Mouse (Mus musculus) G1E (cell line): ENCODE measurements around the gene Tmtc2. TPM values are rescaled to one million over a fixed set of nuclear protein-coding genes. Genes with fewer than 3 reads are reported as not detected.

ENCODE experiments used
- ATAC-seq: 2 replicates; pipeline ENCODE4 v1.8.0; 2016; ENCODE audit warnings: mild to moderate bottlenecking; ENCODE audit not compliant: insufficient number of reproducible peaks, poor library complexity, low FRiP score, severe bottlenecking; ENCODE audit errors: extremely low read depth
- DNase-seq: peaks from one replicate; pipeline ENCODE4 v3.0.0; 2012; ENCODE audit warnings: low spot score
- H3K27me3 ChIP-seq: 2 replicates; pipeline ENCODE4 v1.6.1; 2012; ENCODE audit warnings: mild to moderate bottlenecking, low read length, inconsistent platforms; ENCODE audit not compliant: insufficient read depth
- H3K36me3 ChIP-seq: replicated peaks from 2 replicates; pipeline ENCODE3; 2012; ENCODE audit warnings: mild to moderate bottlenecking, inconsistent platforms
- H3K4me1 ChIP-seq: 2 replicates; pipeline ENCODE4 v1.6.1; 2012; ENCODE audit warnings: low read depth, low read length, inconsistent platforms, mixed read lengths; ENCODE audit not compliant: insufficient read depth
- H3K4me3 ChIP-seq: 2 replicates; pipeline ENCODE4 v1.5.1; 2012; ENCODE audit warnings: low read depth, mild to moderate bottlenecking, inconsistent platforms, low read length, moderate library complexity, mixed read lengths
- H3K9me3 ChIP-seq: replicated peaks from 2 replicates; pipeline ENCODE4 v1.6.1; 2012; ENCODE audit warnings: inconsistent platforms
- CTCF ChIP-seq: IDR thresholded peaks from 2 replicates; pipeline ENCODE4 v1.5.1; 2012; ENCODE audit warnings: low read depth, low read length, inconsistent platforms, mixed read lengths
- GATA1 ChIP-seq: IDR thresholded peaks from 2 replicates; pipeline ENCODE4 v1.6.1; 2012; ENCODE audit warnings: borderline replicate concordance, low read length, inconsistent platforms, mixed read lengths
- GATA2 ChIP-seq: IDR thresholded peaks from 2 replicates; pipeline ENCODE4 v1.6.1; 2012; ENCODE audit warnings: low read depth, low read length, inconsistent platforms, borderline replicate concordance
- POLR2AphosphoS5 ChIP-seq: IDR thresholded peaks from 2 replicates; pipeline ENCODE4 v1.6.1; 2012; ENCODE audit warnings: low read depth, low read length, inconsistent platforms; ENCODE audit not compliant: insufficient replicate concordance
- TAL1 ChIP-seq: conservative IDR thresholded peaks from 2 replicates; pipeline ENCODE4 v1.6.1; 2012; ENCODE audit warnings: low read depth, low read length, inconsistent platforms, mixed read lengths
- polyA plus RNA-seq: library from polyadenylated mRNA; stranded (reverse); fragments of >175 nt; gene quantifications from 2 replicates; pipeline ENCODE4 v1.2.3, GENCODE M21; 2012
- total RNA-seq, 2 experiments: library from RNA; stranded (forward) in 1 of 2; stranded (reverse) in 1 of 2; fragments of 200-1000 nt in 1 of 2; fragments of >200 nt in 1 of 2; fragmentation: Nextera tagmentation in 1 of 2; gene quantifications; 2 replicates each; pipeline ENCODE4 v1.2.3; 2014 to 2017

Tmtc2 gene
- total and polyA plus RNA-seq, 3 experiments, result 0.86 to 14.4 (median 5.3) TPM

- Histone ChIP-seq H3K9me3 (no peaks in the 10 kb centered on the region), H3K4me3 (no peak overlapping the region), H3K4me1 (peaks cover 8% of the 10 kb centered on the region), H3K27me3 (no peaks in the 10 kb centered on the region), H3K36me3 (no peaks in the 10 kb centered on the region)
- ATAC-seq, result no peak
- TF ChIP-seq POLR2AphosphoS5 (no peak), CTCF (no peak), GATA2 (no peak), TAL1 (no peak), GATA1 (no peak)
- DNase-seq, result no peak
These were observed 38.4 kb downstream of the Tmtc2 start for GRCm38 (mm10) chr10:105535848-105536247.

- no peaks in the 10 kb centered on the region for H3K36me3 ChIP-seq
- no peak for TF ChIP-seq TAL1
- TF ChIP-seq CTCF, result no peak
- TF ChIP-seq GATA2, result no peak
- no peak for TF ChIP-seq POLR2AphosphoS5
- no peak for TF ChIP-seq GATA1
- ATAC-seq, result no peak
These were observed 41.5 kb downstream of the Tmtc2 start for GRCm38 (mm10) chr10:105532747-105533146.

GRCm38 (mm10) chr10:105532019-105532525 is 42.2 kb downstream of the Tmtc2 start:
- DNase-seq (no peak), ATAC-seq (no peak)
- no peaks in the 10 kb centered on the region for H3K36me3 ChIP-seq
- H3K27me3 ChIP-seq, result no peaks in the 10 kb centered on the region
- no peaks in the 10 kb centered on the region for H3K9me3 ChIP-seq
- TF ChIP-seq GATA2 (no peak), TAL1 (no peak), POLR2AphosphoS5 (no peak), CTCF (no peak), GATA1 (no peak)
- no peak overlapping the region for H3K4me3 ChIP-seq
- peaks cover 8% of the 10 kb centered on the region for H3K4me1 ChIP-seq

More at GRCm38 (mm10) chr10:105532747-105533146, 41.5 kb downstream of the Tmtc2 start:
- no peaks in the 10 kb centered on the region for H3K27me3 ChIP-seq
- peaks cover 8% of the 10 kb centered on the region for H3K4me1 ChIP-seq
- H3K9me3 ChIP-seq, result no peaks in the 10 kb centered on the region
- no peak for DNase-seq
- no peak overlapping the region for H3K4me3 ChIP-seq

- DNase-seq (no peak), ATAC-seq (no peak; the same call in 1 of the 2 replicates)
- Histone ChIP-seq H3K9me3 (no peaks in the 10 kb centered on the region), H3K4me1 (peaks cover 8% of the 10 kb centered on the region), H3K27me3 (no peaks in the 10 kb centered on the region), H3K36me3 (no peaks in the 10 kb centered on the region), H3K4me3 (no peak overlapping the region)
- TF ChIP-seq GATA1 (no peak), GATA2 (no peak), POLR2AphosphoS5 (no peak), TAL1 (no peak), CTCF (no peak)
These were observed 43.0 kb downstream of the Tmtc2 start for GRCm38 (mm10) chr10:105531080-105531894.

GRCm38 (mm10) chr10:105523405-105524088 is 50.7 kb downstream of the Tmtc2 start:
- DNase-seq (no peak), ATAC-seq (no peak)
- H3K4me1 ChIP-seq, result peaks cover 17% of the 10 kb centered on the region
- H3K4me3 ChIP-seq, result no peak overlapping the region
- H3K27me3 ChIP-seq, result no peaks in the 10 kb centered on the region
- no peak for TF ChIP-seq CTCF
- TF ChIP-seq POLR2AphosphoS5, result no peak
- no peaks in the 10 kb centered on the region for H3K9me3 ChIP-seq
- H3K36me3 ChIP-seq, result no peaks in the 10 kb centered on the region

GRCm38 (mm10) chr10:105522431-105522830 is 51.8 kb downstream of the Tmtc2 start:
- Histone ChIP-seq H3K27me3 (no peaks in the 10 kb centered on the region), H3K9me3 (no peaks in the 10 kb centered on the region), H3K4me1 (peaks cover 17% of the 10 kb centered on the region), H3K36me3 (no peaks in the 10 kb centered on the region), H3K4me3 (no peak overlapping the region)
- ATAC-seq (no peak), DNase-seq (no peak)
- TF ChIP-seq POLR2AphosphoS5 (no peak), GATA2 (no peak), TAL1 (no peak), CTCF (no peak), GATA1 (no peak)
